Mouse (Mus musculus): ENCODE measurements around the gene Psme4.

The Psme4 gene

GRCm38 (mm10) chr11:30786230-30786983, 14.9 kb downstream of the Psme4 start:
- DNase-seq, result no peak

- no peak for DNase-seq
Measured at GRCm38 (mm10) chr11:30792680-30793079, 21.2 kb downstream of the Psme4 start.

DNA sequence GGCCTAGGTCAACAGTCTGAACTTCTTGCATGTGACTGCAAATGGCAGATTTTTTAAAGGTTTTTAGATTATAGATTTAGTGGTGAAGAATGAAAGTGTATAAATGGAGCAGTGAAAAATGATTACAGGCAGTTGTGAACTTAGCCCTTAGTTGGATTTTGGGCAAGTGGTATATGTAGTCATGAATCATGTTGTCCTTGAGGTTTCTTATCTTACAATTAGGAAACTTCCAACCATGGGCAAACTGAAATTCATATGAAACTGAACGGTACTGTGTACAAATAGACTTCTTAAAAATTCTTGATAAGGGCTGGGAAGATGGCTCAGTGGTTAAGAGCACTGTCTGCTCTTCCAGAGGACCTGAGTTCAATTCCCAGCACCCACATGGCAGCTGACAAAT, 22.2 kb downstream of the Psme4 start:
- DNase-seq, result no peak

GRCm38 (mm10) chr11:30797236-30797635, 25.7 kb downstream of the Psme4 start:
- DNase-seq, result no peak

- DNase-seq, result peak; percentile 48
Measured at GRCm38 (mm10) chr11:30799496-30799895, 28.0 kb downstream of the Psme4 start.

DNA sequence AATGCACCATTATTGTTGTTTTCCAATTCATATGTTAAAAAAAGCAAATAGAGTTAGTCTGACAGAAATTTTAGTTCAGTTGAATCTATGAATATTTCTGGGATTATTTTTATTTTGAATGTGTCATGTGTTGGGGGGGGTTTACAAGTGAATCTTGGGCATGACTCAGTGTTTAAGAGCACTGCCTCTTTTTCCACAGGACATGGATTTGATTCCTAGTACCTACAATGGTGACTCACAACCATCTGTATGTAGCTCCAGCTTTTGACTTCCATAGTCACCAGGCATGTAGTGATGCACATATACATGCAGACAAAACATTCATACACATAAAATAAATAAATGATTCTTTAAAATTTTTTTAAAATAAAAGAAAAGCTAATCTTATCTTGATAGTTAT, 28.6 kb downstream of the Psme4 start:
- DNase-seq, result no peak

GRCm38 (mm10) chr11:30802421-30802820, 30.9 kb downstream of the Psme4 start:
- DNase-seq, result no peak

DNA sequence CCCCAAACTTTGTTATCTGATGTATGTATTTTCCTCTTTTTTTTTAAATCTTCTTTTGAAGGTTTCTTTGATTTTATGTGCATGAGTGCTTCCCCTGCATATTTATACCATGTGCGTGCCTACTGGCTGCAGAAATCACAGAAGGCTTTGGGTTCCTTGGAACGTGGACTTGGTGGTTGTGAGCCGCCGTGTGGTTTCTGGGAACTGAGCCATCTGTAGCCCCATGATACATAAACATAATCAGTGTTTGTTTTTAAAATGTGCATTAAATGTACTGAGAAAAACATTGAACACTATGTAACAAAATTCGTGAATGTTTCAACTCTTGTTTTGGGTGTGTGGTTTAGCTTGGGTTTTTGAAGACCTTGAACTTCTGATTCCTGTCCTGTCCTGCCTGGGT, 49.6 kb downstream of the Psme4 start:
- DNase-seq, result no peak

- no peak for DNase-seq
Measured at GRCm38 (mm10) chr11:30838793-30839192, 67.3 kb downstream of the Psme4 start.

DNA sequence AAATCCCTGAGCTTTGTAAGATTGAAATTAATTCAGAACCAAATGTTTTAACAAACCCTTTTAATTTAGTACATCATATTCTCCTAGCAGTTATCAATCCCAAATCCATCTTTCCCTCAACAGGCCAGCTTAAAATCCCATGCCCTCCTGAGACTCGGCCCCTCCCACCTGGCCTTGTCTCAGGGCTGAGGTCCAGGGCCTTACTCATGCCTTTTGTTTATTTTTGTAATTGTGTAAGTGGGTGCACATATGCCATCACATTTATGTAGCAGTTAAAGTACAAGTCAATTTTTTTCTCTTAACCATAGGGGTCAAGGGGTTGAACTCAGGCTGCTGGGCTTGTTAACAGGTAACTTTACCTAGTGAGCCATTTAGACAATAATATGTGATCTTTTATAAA, 72.8 kb downstream of the Psme4 start:
- DNase-seq, result no peak

DNA sequence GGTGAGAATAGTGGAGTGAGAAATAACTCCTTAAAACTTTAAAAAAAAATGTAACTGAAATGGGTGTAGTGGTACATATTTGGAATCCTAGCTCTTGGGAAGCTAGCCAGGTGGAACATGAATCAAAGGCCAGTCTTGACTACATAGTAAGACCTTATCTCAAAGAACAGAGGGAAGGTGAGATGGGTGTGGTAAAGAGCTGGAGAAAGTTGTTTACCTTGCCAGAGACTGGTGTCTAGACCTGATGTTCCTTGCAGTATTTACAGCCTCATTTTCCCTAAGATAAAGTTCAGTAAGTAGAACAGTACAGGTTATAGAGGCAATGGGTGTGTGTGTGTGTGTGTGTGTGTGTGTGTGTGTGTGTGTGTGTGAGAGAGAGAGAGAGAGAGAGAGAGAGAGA, 100.9 kb downstream of the Psme4 start:
- DNase-seq, result no peak

DNA sequence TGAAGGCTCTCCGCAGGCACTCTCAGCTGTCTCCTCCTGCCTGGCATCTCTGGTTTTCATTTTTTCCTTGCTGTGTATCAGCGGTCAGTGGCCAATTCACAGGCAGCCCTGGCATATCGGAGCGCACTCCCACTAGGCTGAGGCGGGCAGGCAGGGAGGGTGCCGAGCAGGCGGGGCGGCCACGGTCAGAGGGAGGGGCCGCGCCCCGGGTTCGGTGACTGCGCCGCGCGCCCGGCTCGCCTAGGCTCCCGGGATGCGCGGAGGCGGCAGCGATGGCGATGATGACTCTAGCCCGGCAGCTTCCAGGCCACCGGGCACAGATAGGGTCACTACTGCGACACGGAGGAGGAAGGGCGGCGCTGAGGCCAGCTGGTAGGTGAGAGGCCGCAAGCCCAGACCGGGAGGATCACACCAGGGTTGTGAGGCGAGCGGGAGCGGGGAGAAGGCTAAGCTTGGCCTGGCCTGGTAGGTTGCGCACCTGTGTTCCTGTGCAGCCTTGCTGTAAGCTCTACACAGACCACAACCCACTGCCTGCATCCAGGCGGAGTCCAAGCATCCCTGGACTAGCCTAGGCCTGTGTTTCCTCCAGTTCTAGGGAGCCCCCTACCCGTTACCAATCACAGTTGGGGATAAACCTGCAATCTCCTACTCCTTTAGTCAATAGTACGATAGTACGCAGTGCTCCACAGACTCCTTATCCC, 113.8 kb downstream of the Psme4 start, which contains the start of the genes Gpr75 and Asb3:
Gpr75 (plus strand) TSS at position 188 of the 701 bp plus-strand sequence.
Asb3 (plus strand) TSS at position 246 of the 701 bp plus-strand sequence.
- peak; percentile 72 for DNase-seq

DNA sequence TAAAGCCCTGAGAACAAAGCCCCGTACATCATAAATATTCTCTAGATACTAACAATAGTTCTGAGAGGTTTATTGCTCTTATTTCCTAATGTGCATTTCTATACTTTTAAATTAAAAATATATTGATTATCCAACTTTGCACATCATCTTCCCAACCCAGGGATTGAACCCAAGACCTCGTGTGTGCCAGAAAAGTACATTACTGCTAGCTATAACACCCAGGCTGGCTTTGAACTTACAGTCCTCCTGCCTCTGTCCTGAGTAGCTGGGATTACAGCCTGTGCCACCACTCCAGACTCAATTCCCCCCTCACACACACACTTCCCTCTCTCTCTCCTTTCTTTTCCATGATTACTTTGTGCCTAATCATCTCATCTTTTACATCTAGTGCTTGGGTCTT, 116.6 kb downstream of the Psme4 start:
- DNase-seq, result no peak

GRCm38 (mm10) chr11:30896201-30896600, 124.7 kb downstream of the Psme4 start:
- no peak for DNase-seq

GRCm38 (mm10) chr11:30899312-30899711, 127.8 kb downstream of the Psme4 start:
- DNase-seq, result no peak

- DNase-seq, result no peak
Measured at GRCm38 (mm10) chr11:30912311-30912710, 140.8 kb downstream of the Psme4 start.

DNA sequence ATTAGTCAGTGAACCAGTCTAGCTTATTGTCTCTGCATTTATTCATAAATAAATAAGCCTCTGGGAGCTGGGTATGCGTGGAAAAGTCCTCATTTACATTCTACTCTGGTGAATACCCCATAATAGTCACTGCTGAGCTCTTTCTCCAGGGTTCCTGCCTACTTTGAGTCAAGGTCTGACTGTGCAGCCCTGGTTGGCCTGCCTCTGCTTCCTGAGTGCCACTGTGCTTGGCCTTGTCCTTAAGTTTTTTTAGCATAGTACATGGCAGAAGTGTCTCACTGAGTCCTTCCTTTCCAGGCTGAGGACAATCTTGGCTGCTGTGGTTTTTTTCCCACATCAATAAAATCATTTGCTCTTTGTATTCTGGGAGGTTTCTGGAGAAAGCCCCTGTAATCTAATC, 149.1 kb downstream of the Psme4 start:
- DNase-seq, result no peak

DNA sequence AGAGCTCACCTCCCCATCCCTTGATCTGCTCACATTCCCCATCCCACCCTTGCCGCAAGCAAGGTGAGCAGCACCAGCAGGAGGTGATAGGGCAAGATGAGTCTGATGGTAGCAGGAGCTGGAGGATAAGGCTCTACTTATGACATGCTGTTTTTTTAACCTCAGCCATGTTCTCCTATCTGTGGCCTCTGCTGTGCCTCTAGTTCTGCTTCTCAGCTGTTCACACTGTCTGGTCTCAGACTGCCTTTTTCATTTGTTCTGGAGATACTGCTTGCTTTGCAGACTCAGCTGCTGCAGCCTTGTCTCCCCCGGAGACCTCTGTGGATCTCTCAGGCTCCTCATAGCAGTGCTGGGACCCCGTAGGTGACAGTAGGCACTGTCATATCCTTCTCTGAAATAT, 151.8 kb downstream of the Psme4 start:
- DNase-seq, result no peak

DNA sequence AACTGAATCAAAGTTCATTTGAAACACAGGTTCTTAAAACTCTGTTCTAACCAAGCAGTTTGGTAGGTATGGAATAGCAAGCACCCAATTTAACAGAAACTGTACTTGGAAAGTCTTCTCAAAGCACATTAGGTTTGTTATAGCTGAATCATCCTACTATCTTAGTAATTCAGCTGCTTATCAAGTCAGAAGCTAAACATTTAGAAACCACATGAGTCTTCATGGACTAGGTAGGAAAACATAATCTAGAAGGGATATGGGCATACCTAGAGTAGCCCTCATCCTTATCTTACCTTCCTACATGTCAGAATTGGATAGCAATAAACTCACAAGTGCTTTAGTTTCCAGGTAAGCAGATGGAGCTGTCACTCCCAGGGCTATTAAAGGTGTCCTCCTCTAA, 156.6 kb downstream of the Psme4 start:
- no peak for DNase-seq

DNA sequence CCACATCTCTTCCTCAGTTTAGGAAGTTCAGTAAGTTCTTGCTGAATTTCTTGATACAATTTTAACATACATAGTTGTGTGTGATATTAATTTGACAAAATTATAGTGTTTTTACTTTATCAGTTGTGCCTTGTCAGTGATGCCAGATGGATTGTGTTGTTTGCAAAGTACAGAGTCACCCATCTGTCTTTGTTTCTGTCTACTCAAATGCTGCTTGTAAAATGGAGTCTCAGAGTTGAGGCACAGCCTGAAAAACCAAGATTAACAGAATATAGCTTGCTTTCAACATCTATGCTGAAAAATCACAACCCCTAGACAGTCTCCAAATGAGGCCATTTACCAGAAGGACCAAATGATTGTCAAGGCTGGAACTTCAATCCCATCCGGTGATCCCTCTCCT, 157.0 kb downstream of the Psme4 start:
- DNase-seq, result no peak
